Mouse (Mus musculus): ENCODE data around the gene Btbd6. TPM values are rescaled to one million over a fixed set of nuclear protein-coding genes. Genes with fewer than 3 reads are reported as not detected.

Btbd6 gene
- polyA plus RNA-seq, 1 experiment: 9.0 TPM

GRCm38 (mm10) chr12:112940238-112940637 is 36.0 kb upstream of the Btbd6 start:
- Histone ChIP-seq H3K27ac (ENCODE audit: insufficient read depth, low read length) (no peak overlapping the region), H3K4me1 (ENCODE audit: control insufficient read depth, insufficient read depth, low read length) (0 out of 2 replicates have a peak, but pooled peaks cover 2% of the 10 kb centered on the region), H3K4me3 (ENCODE audit: insufficient read depth, low read length) (no peak overlapping the region)
- no peak for TF ChIP-seq CTCF (IDR thresholded peaks at IDR 0.05; ENCODE audit: borderline replicate concordance, insufficient read depth, low read length)
- no peak for TF ChIP-seq POLR2A (IDR thresholded peaks at IDR 0.05; ENCODE audit: low read depth, low read length)

GRCm38 (mm10) chr12:112940710-112941109 is 35.6 kb upstream of the Btbd6 start:
- Histone ChIP-seq H3K4me3 (ENCODE audit: insufficient read depth, low read length) (no peak overlapping the region), H3K27ac (ENCODE audit: insufficient read depth, low read length) (no peak overlapping the region), H3K4me1 (ENCODE audit: control insufficient read depth, insufficient read depth, low read length) (0 out of 2 replicates have a peak, but pooled peaks cover 2% of the 10 kb centered on the region)
- no peak for TF ChIP-seq CTCF (IDR thresholded peaks at IDR 0.05; ENCODE audit: borderline replicate concordance, insufficient read depth, low read length)
- TF ChIP-seq POLR2A (IDR thresholded peaks at IDR 0.05; ENCODE audit: low read depth, low read length): no peak

GRCm38 (mm10) chr12:112941156-112941775 is 35.0 kb upstream of the Btbd6 start:
- H3K4me1 ChIP-seq (ENCODE audit: control insufficient read depth, insufficient read depth, low read length): 0 out of 2 replicates have a peak, but pooled peaks cover 2% of the 10 kb centered on the region
- H3K4me3 ChIP-seq (ENCODE audit: insufficient read depth, low read length): peak overlapping the region; percentile 16; the same call in 1 of the 2 replicates
- H3K27ac ChIP-seq (ENCODE audit: insufficient read depth, low read length): no peak overlapping the region
- no peak for TF ChIP-seq POLR2A (IDR thresholded peaks at IDR 0.05; ENCODE audit: low read depth, low read length)
- no peak for TF ChIP-seq CTCF (IDR thresholded peaks at IDR 0.05; ENCODE audit: borderline replicate concordance, insufficient read depth, low read length)

GRCm38 (mm10) chr12:112941776-112942713 is 34.2 kb upstream of the Btbd6 start, which contains the start of gene Nudt14:
Nudt14 (minus strand) TSS chr12:112942124.
- no peak for TF ChIP-seq CTCF (IDR thresholded peaks at IDR 0.05; ENCODE audit: borderline replicate concordance, insufficient read depth, low read length)
- peak; percentile 69 for TF ChIP-seq POLR2A (IDR thresholded peaks at IDR 0.05; ENCODE audit: low read depth, low read length)
- 0 out of 2 replicates have a peak, but pooled peaks cover 2% of the 10 kb centered on the region for H3K4me1 ChIP-seq (ENCODE audit: control insufficient read depth, insufficient read depth, low read length)

GRCm38 (mm10) chr12:112943669-112944068 is 32.6 kb upstream of the Btbd6 start:
- no peak overlapping the region for H3K4me3 ChIP-seq (ENCODE audit: insufficient read depth, low read length)
- H3K27ac ChIP-seq (ENCODE audit: insufficient read depth, low read length): no peak overlapping the region
- H3K4me1 ChIP-seq (ENCODE audit: control insufficient read depth, insufficient read depth, low read length): no peaks in the 10 kb centered on the region
- TF ChIP-seq POLR2A (IDR thresholded peaks at IDR 0.05; ENCODE audit: low read depth, low read length): no peak
- TF ChIP-seq CTCF (IDR thresholded peaks at IDR 0.05; ENCODE audit: borderline replicate concordance, insufficient read depth, low read length): no peak

More at GRCm38 (mm10) chr12:112941776-112942713, 34.2 kb upstream of the Btbd6 start, which contains the start of gene Nudt14:
- no peak within 1 kb of the TSS for H3K27ac ChIP-seq (ENCODE audit: insufficient read depth, low read length)
- H3K4me3 ChIP-seq (ENCODE audit: insufficient read depth, low read length): peak within 1 kb of the TSS; percentile 47

- no peaks in the 10 kb centered on the region for H3K4me1 ChIP-seq (ENCODE audit: control insufficient read depth, insufficient read depth, low read length)
- H3K4me3 ChIP-seq (ENCODE audit: insufficient read depth, low read length): no peak overlapping the region
- no peak for TF ChIP-seq POLR2A (IDR thresholded peaks at IDR 0.05; ENCODE audit: low read depth, low read length)
- peak; percentile 6; the same call in 1 of the 2 replicates for TF ChIP-seq CTCF (IDR thresholded peaks at IDR 0.05; ENCODE audit: borderline replicate concordance, insufficient read depth, low read length)
- no peak overlapping the region for H3K27ac ChIP-seq (ENCODE audit: insufficient read depth, low read length)
Observed at GRCm38 (mm10) chr12:112947307-112947706, 29.0 kb upstream of the Btbd6 start.

GRCm38 (mm10) chr12:112950040-112950760 is 26.1 kb upstream of the Btbd6 start:
- Histone ChIP-seq H3K4me1 (ENCODE audit: control insufficient read depth, insufficient read depth, low read length) (no peaks in the 10 kb centered on the region), H3K4me3 (ENCODE audit: insufficient read depth, low read length) (peak overlapping the region; percentile 53), H3K27ac (ENCODE audit: insufficient read depth, low read length) (no peak overlapping the region)
- TF ChIP-seq POLR2A (IDR thresholded peaks at IDR 0.05; ENCODE audit: low read depth, low read length): peak; percentile 71
- no peak for TF ChIP-seq CTCF (IDR thresholded peaks at IDR 0.05; ENCODE audit: borderline replicate concordance, insufficient read depth, low read length)

- Histone ChIP-seq H3K4me3 (ENCODE audit: insufficient read depth, low read length) (no peak overlapping the region), H3K4me1 (ENCODE audit: control insufficient read depth, insufficient read depth, low read length) (no peaks in the 10 kb centered on the region), H3K27ac (ENCODE audit: insufficient read depth, low read length) (no peak overlapping the region)
- TF ChIP-seq POLR2A (IDR thresholded peaks at IDR 0.05; ENCODE audit: low read depth, low read length) (no peak), CTCF (IDR thresholded peaks at IDR 0.05; ENCODE audit: borderline replicate concordance, insufficient read depth, low read length) (no peak)
Observed at GRCm38 (mm10) chr12:112950761-112951129, 25.5 kb upstream of the Btbd6 start.

GRCm38 (mm10) chr12:112951150-112951842 is 25.0 kb upstream of the Btbd6 start:
- Histone ChIP-seq H3K4me3 (ENCODE audit: insufficient read depth, low read length) (no peak overlapping the region), H3K27ac (ENCODE audit: insufficient read depth, low read length) (no peak overlapping the region), H3K4me1 (ENCODE audit: control insufficient read depth, insufficient read depth, low read length) (no peaks in the 10 kb centered on the region)
- TF ChIP-seq POLR2A (IDR thresholded peaks at IDR 0.05; ENCODE audit: low read depth, low read length) (no peak), CTCF (IDR thresholded peaks at IDR 0.05; ENCODE audit: borderline replicate concordance, insufficient read depth, low read length) (no peak)
